Comparison of ENCODE assay signal across 8 mouse cellular contexts in the genomic region with DNA sequence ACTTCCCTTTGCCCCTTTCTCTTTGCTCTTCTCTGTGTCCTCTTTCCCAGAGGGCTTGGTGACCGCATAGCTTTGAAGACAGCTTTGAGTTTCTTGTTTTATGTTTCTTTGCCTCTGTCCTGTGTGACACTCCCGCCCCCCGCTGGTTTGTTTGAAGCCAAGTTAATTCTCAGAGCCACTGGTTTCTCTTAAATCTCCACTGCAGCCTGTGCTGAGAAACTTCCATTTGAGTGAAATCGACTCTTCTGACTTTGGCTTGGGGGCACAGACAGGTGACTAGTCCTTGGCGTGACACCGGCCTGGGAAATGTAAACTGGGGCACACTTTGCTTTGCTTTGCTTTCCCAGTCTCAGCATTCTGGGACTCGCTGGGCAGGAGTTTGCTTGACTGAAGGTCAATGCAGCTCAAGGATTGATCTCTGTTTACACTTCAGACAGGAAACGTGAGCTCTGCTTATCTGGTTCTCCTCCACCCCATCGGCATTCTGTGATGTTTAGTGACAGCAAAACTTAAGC. TPM values are rescaled to one million over a fixed set of nuclear protein-coding genes. Genes with fewer than 3 reads are reported as not detected.
DNase-seq lines count a peak whose midpoint lies in the region; ATAC-seq and TF ChIP-seq lines count a peak whose summit lies in the region.

No protein-coding gene starts in this region.

- no peaks in the 10 kb centered on the region; the same call in 1 of the 2 replicates for H3K4me1 ChIP-seq in heart, postnatal 0 days (ENCODE audit: control insufficient read depth, insufficient read depth)
- peaks cover 16% of the 10 kb centered on the region for H3K4me1 ChIP-seq in liver, embryonic 13.5 days (replicated peaks)

- H3K36me3 ChIP-seq in heart, postnatal 0 days (replicated peaks; ENCODE audit: control insufficient read depth, insufficient read depth, low read length), result no peaks in the 10 kb centered on the region
- H3K36me3 ChIP-seq in liver, embryonic 13.5 days, result no peaks in the 10 kb centered on the region

- peak; percentile 56 for DNase-seq in adrenal gland, postnatal 10 days
- no peak for DNase-seq in adrenal gland, adult 8-10 months
- DNase-seq in adrenal gland, postnatal 25 days, result peak; percentile 30
- peak; percentile 20 for DNase-seq in heart, postnatal 0 days (ENCODE audit: low spot score)
- no peak for DNase-seq in liver, embryonic 13.5 days
- DNase-seq in skeletal muscle tissue, adult 2 months (ENCODE audit: low read depth, low spot score), result peak; percentile 4
- DNase-seq in gastrocnemius, postnatal 25 days, result no peak

- 12% methylated on average over 9 of the region's 9 CpGs for WGBS in heart, postnatal 0 days
- WGBS in liver, embryonic 13.5 days (ENCODE audit: insufficient replicate concordance), result 7% methylated on average over 9 of the region's 9 CpGs

- H3K9me3 ChIP-seq in heart, postnatal 0 days (replicated peaks; ENCODE audit: control insufficient read depth, low read length), result no peaks in the 10 kb centered on the region
- H3K9me3 ChIP-seq in liver, embryonic 13.5 days (replicated peaks), result no peaks in the 10 kb centered on the region

- no peak overlapping the region for H3K4me3 ChIP-seq in heart, postnatal 0 days (ENCODE audit: low read depth, low read length)
- no peak overlapping the region for H3K4me3 ChIP-seq in liver, embryonic 13.5 days (replicated peaks)

- no peak for TF ChIP-seq EP300 in heart, postnatal 0 days (IDR thresholded peaks at IDR 0.05; ENCODE audit: low read depth)

- 0 out of 2 replicates have a peak, but pooled peaks cover 3% of the 10 kb centered on the region for H3K27me3 ChIP-seq in heart, postnatal 0 days (ENCODE audit: control insufficient read depth, insufficient read depth, low read length)
- no peaks in the 10 kb centered on the region for H3K27me3 ChIP-seq in liver, embryonic 13.5 days

- H3K4me2 ChIP-seq in heart, postnatal 0 days (ENCODE audit: low read depth, low read length), result no peak overlapping the region
- H3K4me2 ChIP-seq in liver, embryonic 13.5 days, result peak overlapping the region; percentile 27

- ATAC-seq in heart, postnatal 0 days (ENCODE audit: insufficient read depth, low read depth), result peak; percentile 49; the same call in 1 of the 2 replicates
- peak; percentile 48; the same call in 1 of the 2 replicates for ATAC-seq in liver, embryonic 13.5 days (ENCODE audit: low read depth)
- ATAC-seq in CD4-positive, CD25-positive, alpha-beta regulatory T cell, adult 4 months, result no peak

- H3K9ac ChIP-seq in heart, postnatal 0 days (replicated peaks; ENCODE audit: low read depth, low read length), result no peak overlapping the region
- H3K9ac ChIP-seq in liver, embryonic 13.5 days, result no peak overlapping the region

- peak; percentile 50 for TF ChIP-seq CTCF in heart, postnatal 0 days (IDR thresholded peaks at IDR 0.05; ENCODE audit: low read depth)

- no peak overlapping the region for H3K27ac ChIP-seq in heart, postnatal 0 days (ENCODE audit: low read depth)
- peak overlapping the region; percentile 44 for H3K27ac ChIP-seq in liver, embryonic 13.5 days

RNA-seq across cellular contexts. Expression of a gene that starts 12.3 kb away (rescaled TPM):
- under 1 TPM; 0.45 to 0.57 TPM for total RNA-seq in adrenal gland, postnatal 10 days (2021)
- total RNA-seq in adrenal gland, adult 8-10 months (2022), result 1 to 10 TPM in 1 of 4 experiments, under 1 TPM in 3; 0.38 to 1.6 (median 0.81) TPM
- not detected in 2 replicates for total RNA-seq in adrenal gland, postnatal 25 days (2021)
- total RNA-seq in heart, postnatal 0 days (2014; rRNA removed; ENCODE audit: low replicate concordance), result 3.6 TPM in 1 of 2 replicates, not detected in the other
- 0.34 and 0.48 TPM in 2 replicates for polyA plus RNA-seq in heart, postnatal 0 days (2015; fragmentation: Nextera tagmentation; extraction: Ambion mirVana)
- 0.35 and 0.37 TPM in 2 replicates for polyA plus RNA-seq in liver, embryonic 13.5 days (2015; fragmentation: Nextera tagmentation; extraction: Ambion mirVana)
- polyA plus RNA-seq in CD4-positive, CD25-positive, alpha-beta regulatory T cell, adult 4 months (2017; shearing (Covaris generic)), result not detected
- not detected for total RNA-seq in gastrocnemius, postnatal 25 days (2021)

RNA-seq across cellular contexts. Expression of a gene that starts 13.1 kb away (rescaled TPM):
- total RNA-seq in adrenal gland, postnatal 10 days (2021), result 1 to 10 TPM; 7.0 to 8.4 TPM
- total RNA-seq in adrenal gland, adult 8-10 months (2022), result 10 to 100 TPM; 10.1 to 24.2 (median 16.8) TPM
- 5.0 and 5.7 TPM in 2 replicates for total RNA-seq in adrenal gland, postnatal 25 days (2021)
- total RNA-seq in heart, postnatal 0 days (2014; rRNA removed; ENCODE audit: low replicate concordance), result 4.3 and 6.2 TPM in 2 replicates
- 0.45 and 0.49 TPM in 2 replicates for polyA plus RNA-seq in heart, postnatal 0 days (2015; fragmentation: Nextera tagmentation; extraction: Ambion mirVana)
- 0.51 and 0.71 TPM in 2 replicates for polyA plus RNA-seq in liver, embryonic 13.5 days (2015; fragmentation: Nextera tagmentation; extraction: Ambion mirVana)
- polyA plus RNA-seq in CD4-positive, CD25-positive, alpha-beta regulatory T cell, adult 4 months (2017; shearing (Covaris generic)), result under 1 TPM; 0.09 to 0.14 TPM
- under 1 TPM; 0.87 to 0.96 TPM for total RNA-seq in gastrocnemius, postnatal 25 days (2021)

Comparison
In these comparisons a context has a peak if more than half of its experiments do, and no peak if none do; other contexts are left out.
1. DNase-seq: peak in adrenal gland, postnatal 10 days (single experiment), adrenal gland, postnatal 25 days (single experiment), heart, postnatal 0 days (single experiment) and skeletal muscle tissue, adult 2 months (single experiment); none in adrenal gland, adult 8-10 months (single experiment), liver, embryonic 13.5 days (single experiment) and gastrocnemius, postnatal 25 days (single experiment).